Mouse (Mus musculus) forebrain, embryonic 14.5 days (tissue): ENCODE measurements around the gene Gm3646. TPM values are rescaled to one million over a fixed set of nuclear protein-coding genes. Genes with fewer than 3 reads are reported as not detected.
A peak's percentile ranks its signal among the peaks of the same experiment; 100 is the strongest.

Experiments
- ATAC-seq: fragments of 200-750 bp; cut with Nextera tagmentation; 2 replicates; pipeline ENCODE4 v1.8.0; 2017; ENCODE audit warnings: mild to moderate bottlenecking, moderate library complexity
- DNase-seq: peaks from one replicate; pipeline ENCODE4 v3.0.0-alpha.2; 2015; ENCODE audit warnings: low spot score
- H3K27ac ChIP-seq: fragments of 300-500 bp; sonication (generic); 2 replicates; pipeline ENCODE4 v1.5.1; 2014; ENCODE audit warnings: low read depth, mild to moderate bottlenecking, control low read depth, low read length, moderate library complexity
- H3K27me3 ChIP-seq: fragments of 300-500 bp; sonication (generic); replicated peaks from 2 replicates; pipeline ENCODE4 v1.6.1; 2014; ENCODE audit warnings: low read length, control low read depth, mixed read lengths; ENCODE audit not compliant: control insufficient read depth, insufficient read depth
- H3K36me3 ChIP-seq: fragments of 300-500 bp; sonication (generic); 2 replicates; pipeline ENCODE4 v1.6.1; 2014; ENCODE audit warnings: low read length, control low read depth; ENCODE audit not compliant: control insufficient read depth, insufficient read depth
- H3K4me1 ChIP-seq: fragments of 300-500 bp; sonication (generic); 2 replicates; pipeline ENCODE4 v1.6.1; 2014; ENCODE audit warnings: antibody characterized with exemption, low read length, control low read depth; ENCODE audit not compliant: control insufficient read depth, insufficient read depth
- H3K4me2 ChIP-seq: fragments of 300-500 bp; sonication (generic); 2 replicates; pipeline ENCODE4 v1.6.1; 2014; ENCODE audit warnings: mild to moderate bottlenecking, control low read depth, low read length
- H3K4me3 ChIP-seq: fragments of 300-500 bp; sonication (generic); 2 replicates; pipeline ENCODE4 v1.5.1; 2014; ENCODE audit warnings: low read depth, low read length, control low read depth
- H3K9ac ChIP-seq: fragments of 300-500 bp; sonication (generic); 2 replicates; pipeline ENCODE4 v1.6.1; 2014; ENCODE audit warnings: mild to moderate bottlenecking, low read length, control low read depth, moderate library complexity
- H3K9me3 ChIP-seq: fragments of 300-500 bp; sonication (generic); replicated peaks from 2 replicates; pipeline ENCODE4 v1.6.1; 2016; ENCODE audit warnings: low read length, control low read depth, mixed read lengths; ENCODE audit not compliant: control insufficient read depth
- WGBS: fragments of 180-500 bp; shearing (Covaris S2); extraction: QIAGEN DNeasy Blood & Tissue Kit; methylation state at CpG from one replicate; pipeline ENCODE4 v1.1.7; 2014; 5-methylcytosine and 5-hydroxymethylcytosine counted together
- polyA plus RNA-seq: library from polyadenylated mRNA; unstranded; fragments of >200 nt; fragmentation: Nextera tagmentation; extraction: Ambion mirVana; gene quantifications from 2 replicates; pipeline ENCODE4 v1.2.1, GENCODE M21; 2014

Gene Gm3646
- polyA plus RNA-seq, 1 experiment from 2014 or later: not detected

DNA sequence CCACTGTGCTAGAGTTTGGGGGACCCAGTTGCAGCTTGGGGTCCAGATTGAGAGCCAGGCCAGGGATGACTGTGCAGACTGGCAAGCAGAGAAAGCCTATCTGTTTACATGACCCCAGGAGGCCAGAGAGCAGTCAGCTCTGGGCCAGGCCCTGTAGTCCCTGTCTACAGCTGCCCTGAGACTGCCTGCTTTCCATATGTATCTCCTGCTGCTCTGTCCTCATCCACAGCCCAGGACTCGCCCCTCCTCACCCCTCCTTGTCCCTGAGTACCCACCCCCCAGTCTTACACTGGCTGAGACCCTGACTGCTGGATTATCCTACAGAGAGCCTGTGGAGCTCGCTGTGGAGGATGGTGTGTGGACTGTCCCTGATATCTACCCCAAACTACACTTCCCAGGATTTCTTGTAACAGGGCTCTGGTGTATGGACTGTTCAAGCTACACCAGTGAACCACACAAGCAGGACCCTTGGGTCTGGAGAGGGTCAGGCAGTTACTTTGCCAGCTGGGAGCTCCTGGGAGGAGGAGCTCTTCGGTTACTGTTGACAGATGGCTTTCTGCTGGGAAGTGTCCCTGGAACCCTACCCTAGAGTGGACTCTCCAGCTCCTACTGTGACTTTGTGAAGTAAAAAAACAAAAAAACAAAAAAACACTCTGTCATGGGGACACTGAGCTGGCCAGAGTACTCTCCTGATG, 32.6 kb downstream of the Gm3646 start:
- Histone ChIP-seq H3K36me3 (no peaks in the 10 kb centered on the region), H3K9me3 (no peaks in the 10 kb centered on the region), H3K9ac (no peak overlapping the region), H3K4me3 (no peak overlapping the region), H3K4me2 (no peak overlapping the region), H3K27me3 (no peaks in the 10 kb centered on the region), H3K4me1 (peaks cover 7% of the 10 kb centered on the region; the same call in 1 of the 2 replicates), H3K27ac (no peak overlapping the region)
- no peak for ATAC-seq
- 28% methylated on average over 3 of the region's 3 CpGs for WGBS
- DNase-seq: no peak

DNA sequence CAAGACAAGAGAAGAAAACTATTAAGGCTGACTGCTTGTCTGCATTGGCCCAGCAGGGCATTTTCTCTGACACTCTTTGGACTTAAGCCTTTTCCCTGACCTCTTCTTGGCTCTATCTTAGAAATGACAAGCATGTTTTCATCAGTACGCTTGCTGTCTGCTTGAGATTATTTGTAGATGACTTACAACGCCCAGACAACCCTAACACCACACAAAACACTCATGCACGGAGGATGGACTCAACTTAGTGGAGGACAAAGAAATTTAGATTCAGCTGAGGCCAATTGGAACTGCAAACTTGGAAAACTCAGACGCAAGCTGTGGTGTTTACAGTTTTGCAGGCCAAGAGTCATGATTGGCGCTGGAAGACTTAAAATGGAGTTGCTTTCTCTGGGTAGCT, 34.7 kb downstream of the Gm3646 start:
- Histone ChIP-seq H3K9ac (no peak overlapping the region), H3K4me3 (no peak overlapping the region), H3K27me3 (no peaks in the 10 kb centered on the region), H3K27ac (no peak overlapping the region), H3K36me3 (no peaks in the 10 kb centered on the region), H3K9me3 (no peaks in the 10 kb centered on the region), H3K4me1 (peaks cover 7% of the 10 kb centered on the region; the same call in 1 of the 2 replicates), H3K4me2 (no peak overlapping the region)
- WGBS: 81% methylated on average over 5 of the region's 5 CpGs
- no peak for DNase-seq
- no peak for ATAC-seq

DNA sequence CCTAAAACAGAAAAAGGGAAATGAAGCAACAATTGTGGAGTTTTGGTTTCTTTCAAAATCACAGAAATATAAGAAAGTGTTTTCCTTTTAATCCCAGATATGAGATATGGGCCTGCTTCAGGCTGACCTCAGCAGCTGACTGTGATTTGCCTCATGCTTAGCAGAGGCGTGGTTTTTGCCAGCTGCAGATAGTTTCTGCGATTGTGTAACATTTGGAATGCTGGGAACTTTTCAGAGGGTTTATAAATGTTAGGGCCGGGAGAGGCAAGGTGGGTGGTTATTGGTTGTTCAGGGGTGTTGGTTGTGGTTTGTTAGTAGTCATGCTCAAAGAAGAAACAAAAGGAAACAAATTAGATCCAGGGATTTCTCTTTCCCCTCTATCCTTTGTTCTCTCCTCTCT, 37.1 kb downstream of the Gm3646 start:
- Histone ChIP-seq H3K4me2 (no peak overlapping the region), H3K4me1 (no peaks in the 10 kb centered on the region), H3K27ac (no peak overlapping the region), H3K27me3 (no peaks in the 10 kb centered on the region), H3K9ac (no peak overlapping the region), H3K36me3 (no peaks in the 10 kb centered on the region), H3K9me3 (no peaks in the 10 kb centered on the region), H3K4me3 (no peak overlapping the region)
- no peak for DNase-seq
- ATAC-seq: no peak
- 90% methylated on average over 3 of the region's 3 CpGs for WGBS

DNA sequence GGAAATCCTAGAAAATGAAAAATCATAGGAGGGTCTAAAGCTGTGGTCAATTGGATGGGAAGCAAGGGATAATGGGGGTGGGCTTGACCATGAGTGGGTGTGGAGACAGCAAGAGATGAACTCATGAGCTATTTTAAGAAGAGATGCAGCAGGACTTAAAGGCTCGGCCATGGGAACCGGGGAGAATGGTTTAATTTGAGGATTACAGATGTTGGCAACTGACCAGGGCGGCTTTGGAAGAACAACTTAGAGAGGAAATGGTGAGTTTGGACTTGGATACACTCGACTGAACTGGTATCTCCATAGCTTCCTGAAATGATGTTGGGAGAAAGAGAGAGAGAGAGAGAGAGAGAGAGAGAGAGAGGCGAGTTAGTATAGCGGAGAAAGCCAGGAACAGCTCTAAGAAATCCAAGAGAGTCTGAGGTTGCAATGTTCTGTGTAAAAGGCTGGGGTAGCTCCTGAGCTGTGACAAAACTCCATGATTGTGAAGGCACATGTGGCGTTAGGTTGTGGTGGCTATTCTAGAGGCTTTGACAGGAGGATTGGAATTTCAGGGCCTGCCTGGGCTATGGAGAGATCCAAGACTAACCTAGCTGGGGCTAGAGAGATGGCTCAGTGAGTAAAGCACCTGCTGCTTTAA, 39.2 kb downstream of the Gm3646 start:
- 85% methylated on average over 7 of the region's 7 CpGs for WGBS
- ATAC-seq (no peak), DNase-seq (no peak)
- Histone ChIP-seq H3K4me1 (peaks cover 11% of the 10 kb centered on the region; the same call in 1 of the 2 replicates), H3K4me3 (no peak overlapping the region), H3K36me3 (no peaks in the 10 kb centered on the region), H3K9ac (no peak overlapping the region), H3K27me3 (no peaks in the 10 kb centered on the region), H3K27ac (no peak overlapping the region), H3K9me3 (no peaks in the 10 kb centered on the region), H3K4me2 (no peak overlapping the region)

DNA sequence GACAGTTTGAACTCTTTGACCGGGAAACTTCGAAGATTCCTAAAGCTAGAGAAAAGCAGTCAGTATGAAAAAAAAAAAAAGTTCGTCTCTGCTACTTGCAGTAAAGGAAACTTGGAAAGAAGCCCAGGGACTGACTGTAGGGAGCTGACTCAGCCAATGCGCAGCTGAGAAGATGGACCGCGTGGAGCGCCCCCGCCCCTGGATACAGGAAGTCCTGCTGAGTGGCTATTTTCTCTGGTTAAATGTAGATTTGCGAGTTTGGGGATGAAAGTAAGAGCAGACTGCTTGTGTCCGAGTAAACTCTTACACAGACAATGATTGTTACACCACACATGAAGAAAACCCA, 43.1 kb downstream of the Gm3646 start:
- peak; percentile 76; the same call in 1 of the 2 replicates for ATAC-seq
- DNase-seq: peak; percentile 92

DNA sequence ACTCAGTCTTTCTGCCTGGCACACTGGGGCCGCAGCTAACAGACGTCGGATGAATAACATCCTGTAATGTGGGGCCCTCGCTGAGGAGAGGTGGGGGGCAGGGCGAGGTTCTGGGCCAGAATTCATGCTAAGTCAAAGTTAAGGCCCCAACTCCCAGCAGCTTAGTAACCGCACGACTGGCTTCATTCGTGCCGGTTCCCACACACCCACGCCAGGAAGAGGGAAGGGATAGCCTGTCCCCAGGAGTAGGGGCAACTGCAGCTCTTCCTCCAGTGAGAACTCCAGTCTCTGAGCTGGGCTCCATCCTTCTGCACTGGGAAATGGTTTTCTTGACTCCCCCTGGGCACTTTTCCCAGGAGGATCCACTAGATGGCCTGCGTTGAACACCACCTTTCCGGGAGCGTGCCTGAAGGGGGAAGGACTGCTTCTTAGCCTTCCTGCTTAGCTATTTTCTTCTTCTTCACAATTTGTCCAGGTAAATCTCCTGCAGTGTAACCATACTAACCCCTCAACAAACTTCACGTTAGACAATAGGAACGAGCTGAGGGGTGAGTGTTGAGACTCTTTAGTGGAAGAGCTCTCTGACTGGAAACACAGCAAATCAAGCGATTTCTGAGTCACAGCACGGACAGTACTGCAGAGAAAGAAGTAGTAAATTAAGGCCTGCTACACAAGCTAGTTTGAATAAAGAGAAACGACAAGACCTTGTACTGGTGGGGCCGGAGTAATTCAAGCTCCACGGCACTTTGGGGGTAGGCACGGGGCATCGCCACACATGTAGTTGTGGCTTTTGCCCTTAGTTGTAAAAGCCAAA, 43.7 kb downstream of the Gm3646 start:
- DNase-seq (peak; percentile 87), ATAC-seq (peak; percentile 71)
- 5% methylated on average over 22 of the region's 22 CpGs for WGBS
- Histone ChIP-seq H3K9ac (no peak overlapping the region), H3K27me3 (no peaks in the 10 kb centered on the region), H3K36me3 (no peaks in the 10 kb centered on the region), H3K4me3 (no peak overlapping the region), H3K4me1 (peaks cover 12% of the 10 kb centered on the region; the same call in 1 of the 2 replicates), H3K4me2 (peak overlapping the region; percentile 37), H3K27ac (no peak overlapping the region), H3K9me3 (no peaks in the 10 kb centered on the region)

More for the DNA sequence above, 43.1 kb downstream of the Gm3646 start:
- H3K9me3 ChIP-seq: no peaks in the 10 kb centered on the region
- no peak overlapping the region for H3K4me3 ChIP-seq
- H3K4me1 ChIP-seq: peaks cover 12% of the 10 kb centered on the region; the same call in 1 of the 2 replicates
- H3K4me2 ChIP-seq: peak overlapping the region; percentile 37
- no peaks in the 10 kb centered on the region for H3K27me3 ChIP-seq
- no peak overlapping the region for H3K9ac ChIP-seq
- 3% methylated on average over 10 of the region's 10 CpGs for WGBS
- H3K36me3 ChIP-seq: no peaks in the 10 kb centered on the region
- no peak overlapping the region for H3K27ac ChIP-seq

DNA sequence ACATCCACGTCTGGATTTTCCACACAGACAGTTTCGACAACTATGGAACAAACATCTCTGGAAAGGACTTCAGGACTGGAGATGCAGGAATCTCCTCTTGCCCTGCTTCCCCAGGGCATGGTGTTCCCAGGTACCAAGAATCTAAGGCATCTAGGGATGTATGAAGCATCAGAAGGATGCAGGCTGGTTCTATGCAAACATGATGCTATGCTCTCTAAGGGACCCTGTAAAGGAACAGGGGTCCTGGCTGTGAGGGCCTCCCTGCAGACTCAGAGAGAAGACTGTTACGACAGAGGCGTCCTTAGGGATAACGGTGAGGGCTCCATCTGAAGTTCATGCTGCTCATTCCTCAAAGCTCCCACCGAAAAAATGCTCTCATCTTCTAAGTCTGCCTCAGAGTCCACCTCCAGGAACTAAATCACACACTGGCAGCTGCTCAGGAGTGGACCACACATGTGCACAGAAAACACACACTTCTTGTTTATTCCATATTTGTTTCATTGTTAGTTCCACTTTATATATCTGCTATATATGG, 44.9 kb downstream of the Gm3646 start:
- DNase-seq: no peak
- H3K9ac ChIP-seq: no peak overlapping the region
- H3K9me3 ChIP-seq: no peaks in the 10 kb centered on the region
- WGBS: 87% methylated on average over 6 of the region's 6 CpGs
- no peak overlapping the region for H3K4me3 ChIP-seq
- H3K4me2 ChIP-seq: no peak overlapping the region
- no peaks in the 10 kb centered on the region for H3K36me3 ChIP-seq
- H3K4me1 ChIP-seq: peaks cover 12% of the 10 kb centered on the region; the same call in 1 of the 2 replicates
- no peak for ATAC-seq
- no peak overlapping the region for H3K27ac ChIP-seq
- H3K27me3 ChIP-seq: no peaks in the 10 kb centered on the region

DNA sequence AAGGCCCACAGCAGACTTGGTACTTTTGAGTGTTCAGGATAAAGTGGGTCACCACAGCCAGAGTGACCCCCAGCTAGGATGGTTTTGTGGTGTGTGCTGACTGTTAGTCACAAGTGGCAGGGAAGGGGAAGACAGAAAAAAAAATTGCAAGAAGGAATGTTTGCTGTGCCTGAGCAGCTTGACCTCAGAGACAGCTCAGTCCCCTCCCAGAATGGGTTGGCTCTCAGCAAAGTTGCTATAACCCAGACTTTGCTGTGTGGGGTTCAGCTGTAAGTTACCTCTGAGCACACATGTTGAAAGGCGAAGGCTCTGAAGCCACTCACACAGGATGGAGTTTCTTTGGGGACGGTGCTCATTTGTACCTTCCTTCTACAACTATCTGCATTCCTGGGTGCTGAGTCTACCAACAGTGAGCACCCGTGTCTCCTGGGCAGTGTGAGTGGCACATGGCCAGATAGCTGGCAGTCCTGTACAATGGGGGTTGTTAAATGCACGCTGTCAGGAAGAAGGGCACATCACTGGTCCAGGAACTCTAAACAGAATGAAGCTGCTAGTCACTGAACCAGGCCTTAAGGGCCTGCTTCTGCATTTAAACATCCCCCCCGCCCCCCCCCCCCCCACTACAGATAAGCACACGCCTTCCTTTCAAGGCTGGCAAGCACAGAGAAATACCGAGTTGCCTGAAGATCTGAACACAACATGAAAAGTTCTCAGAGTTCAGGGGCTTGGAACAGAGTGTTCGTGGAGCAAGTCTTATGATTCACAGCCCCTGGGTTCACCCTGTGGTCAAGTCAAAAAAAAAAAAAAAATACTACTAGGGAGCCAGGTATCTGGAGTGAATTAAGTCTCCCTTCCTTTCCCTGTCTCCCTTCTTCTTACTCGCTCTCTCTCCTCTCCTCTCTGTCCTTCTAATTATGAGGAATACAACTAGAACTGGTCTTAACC, 45.6 kb downstream of the Gm3646 start:
- Histone ChIP-seq H3K4me3 (no peak overlapping the region), H3K36me3 (no peaks in the 10 kb centered on the region), H3K9me3 (no peaks in the 10 kb centered on the region), H3K4me1 (peaks cover 12% of the 10 kb centered on the region; the same call in 1 of the 2 replicates), H3K9ac (no peak overlapping the region), H3K27ac (no peak overlapping the region), H3K4me2 (no peak overlapping the region), H3K27me3 (no peaks in the 10 kb centered on the region)
- DNase-seq (no peak), ATAC-seq (no peak)
- WGBS: 60% methylated on average over 9 of the region's 9 CpGs
